Mouse (Mus musculus) 3T3-L1 (cell line): Measurements from ENCODE around the gene Crtam.
A peak's percentile ranks its signal among the peaks of the same experiment; 100 is the strongest.

Source experiments
- DNase-seq: peaks from one replicate; pipeline ENCODE4 v3.0.0-alpha.2; 2015; ENCODE audit warnings: low read depth, low spot score

The Crtam gene

DNA sequence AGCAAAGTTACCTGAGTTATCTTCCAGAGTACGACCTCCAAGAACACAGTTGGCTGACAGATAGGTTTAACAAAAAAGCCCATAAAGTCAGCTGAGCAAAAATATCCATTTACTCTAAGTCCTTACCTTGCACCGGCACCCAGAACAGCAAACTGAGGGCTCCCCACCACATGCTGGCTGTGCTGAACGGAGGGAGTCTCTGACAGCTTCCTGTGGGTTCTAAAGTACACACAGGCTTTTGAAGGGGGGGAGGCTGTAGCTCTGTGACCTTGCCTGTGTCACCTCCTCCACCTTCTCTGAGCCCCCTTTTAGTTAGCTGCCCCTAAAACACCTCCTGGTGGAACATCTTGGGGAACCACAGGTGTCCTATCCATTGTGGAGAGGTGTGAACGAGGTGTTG, at the start of gene Crtam:
Crtam (minus strand) TSS at position 214 of the 400 bp plus-strand sequence.
- DNase-seq = no peak

DNA sequence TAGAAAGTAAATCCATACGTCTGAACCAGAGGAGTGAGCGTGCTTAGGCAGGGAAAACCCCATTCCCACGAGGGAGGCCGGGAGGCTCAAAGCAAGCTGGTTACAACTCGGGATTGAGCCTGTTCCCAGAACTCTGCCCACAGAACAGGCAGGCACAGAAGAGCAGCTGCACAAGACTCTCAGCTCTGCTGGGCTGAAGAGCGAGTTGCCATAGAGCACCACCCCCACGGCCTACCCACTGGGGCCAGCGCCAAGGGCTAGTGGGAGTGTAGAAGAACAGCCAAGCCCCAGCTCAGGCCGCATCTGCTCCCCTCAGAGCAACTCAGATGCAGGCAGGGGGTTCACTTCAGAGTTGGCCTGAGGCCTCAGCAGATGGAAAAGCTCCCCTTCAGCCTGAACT, 49.7 kb upstream of the Crtam start:
- DNase-seq = peak; percentile 7

DNA sequence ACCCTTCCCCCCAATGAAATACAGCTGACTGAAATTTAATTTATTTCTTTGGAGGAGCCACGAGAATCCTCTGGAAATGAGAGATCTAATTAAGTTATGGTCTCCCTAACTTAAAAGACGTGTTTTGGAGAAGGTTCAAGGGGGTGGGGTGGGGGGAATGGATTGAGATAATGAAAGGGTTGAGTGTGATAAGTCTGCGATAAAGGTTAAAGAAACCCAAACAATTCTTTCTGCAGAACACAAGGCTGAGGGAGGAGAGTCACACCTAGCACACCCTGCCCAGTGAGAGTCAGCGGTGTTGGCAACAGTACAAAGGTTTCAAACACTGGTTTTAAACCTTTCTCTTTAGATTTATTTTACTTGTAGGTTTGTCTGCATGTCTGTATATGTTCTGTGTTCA, 49.0 kb upstream of the Crtam start:
- no peak for DNase-seq

DNA sequence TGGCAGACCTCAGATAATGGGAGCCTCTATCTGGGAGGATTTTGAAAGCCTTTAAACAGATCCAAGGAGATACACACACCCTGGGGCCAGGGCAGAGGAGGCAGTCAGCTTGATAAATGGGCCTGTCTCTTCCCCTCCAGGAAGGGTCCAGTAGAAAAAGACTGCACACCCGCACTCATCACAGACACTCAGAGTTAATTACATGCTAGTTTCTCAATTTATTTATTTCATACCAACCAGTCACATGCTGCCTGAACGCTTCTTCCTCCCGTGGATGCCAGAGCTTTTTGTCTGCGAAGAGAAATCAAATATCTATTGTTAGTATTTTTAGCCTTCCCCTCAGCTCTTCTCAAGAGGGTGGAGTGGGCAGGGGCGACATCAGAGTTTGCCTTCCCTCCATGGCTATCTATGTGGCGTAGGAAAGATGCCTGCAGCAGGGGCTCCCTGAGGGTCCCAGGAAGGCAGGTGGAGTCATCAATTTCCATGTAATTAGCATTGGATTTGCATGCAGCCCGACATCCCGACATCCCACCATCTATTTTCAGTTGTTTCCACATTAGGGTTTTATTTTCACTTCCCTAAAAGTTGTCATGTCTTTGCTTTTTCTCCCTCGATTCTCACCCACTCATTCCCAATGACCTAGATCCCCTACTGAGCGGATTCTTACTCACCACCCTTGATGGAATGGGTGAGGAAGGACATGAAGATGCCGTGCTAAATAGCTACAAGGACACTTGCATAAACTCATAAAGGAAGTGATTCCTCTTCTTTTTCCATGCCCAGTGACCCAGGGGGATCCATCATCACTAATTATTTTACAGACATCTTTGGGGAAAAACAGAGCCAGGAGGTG, 46.9 kb upstream of the Crtam start:
- no peak for DNase-seq

GRCm38 (mm10) chr9:41050331-41051079, 46.1 kb upstream of the Crtam start:
- no peak for DNase-seq

GRCm38 (mm10) chr9:41049282-41049681, 44.9 kb upstream of the Crtam start:
- no peak for DNase-seq

DNA sequence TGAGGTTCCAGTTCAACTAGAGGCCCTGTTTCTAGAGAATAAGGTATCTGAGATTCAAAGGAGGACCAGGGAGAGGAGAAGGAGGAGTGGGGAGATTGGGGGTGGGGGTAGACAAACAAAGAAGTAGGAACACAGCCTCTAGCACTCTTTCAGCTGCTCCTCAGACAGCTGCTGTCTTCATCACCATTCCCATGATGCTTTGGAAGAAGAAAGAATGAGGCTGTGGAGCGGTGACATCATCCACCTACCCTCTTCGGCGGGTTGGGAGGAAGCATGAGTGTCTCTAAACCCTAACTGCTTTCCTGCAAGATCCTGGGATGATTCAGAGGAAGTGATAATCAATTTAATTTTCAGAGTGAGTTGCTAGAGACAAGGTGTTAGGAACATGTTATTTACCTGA, 44.4 kb upstream of the Crtam start:
- no peak for DNase-seq

DNA sequence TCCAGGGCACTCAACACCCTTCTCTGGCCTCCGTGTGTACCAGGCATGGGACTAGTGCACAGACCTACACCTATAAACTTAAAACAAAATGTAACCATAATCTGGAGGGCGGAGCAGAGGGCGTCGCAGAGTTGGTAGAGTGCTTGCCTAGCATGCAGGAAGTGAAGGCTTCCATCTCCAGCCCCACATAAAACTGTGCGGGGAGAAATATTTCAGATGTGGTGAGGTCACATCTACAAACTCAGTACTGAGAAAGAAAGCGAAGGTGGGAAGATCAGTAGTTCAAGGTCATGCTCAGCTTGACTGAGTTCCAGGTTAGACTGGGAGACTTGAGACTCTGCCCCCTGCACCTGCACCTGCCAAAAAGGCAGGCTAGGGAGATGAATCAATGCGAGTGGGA, 43.8 kb upstream of the Crtam start:
- DNase-seq = no peak

- no peak for DNase-seq
Measured at GRCm38 (mm10) chr9:41047654-41048053, 43.2 kb upstream of the Crtam start.

GRCm38 (mm10) chr9:41044626-41045025, 40.2 kb upstream of the Crtam start:
- peak; percentile 82 for DNase-seq

DNA sequence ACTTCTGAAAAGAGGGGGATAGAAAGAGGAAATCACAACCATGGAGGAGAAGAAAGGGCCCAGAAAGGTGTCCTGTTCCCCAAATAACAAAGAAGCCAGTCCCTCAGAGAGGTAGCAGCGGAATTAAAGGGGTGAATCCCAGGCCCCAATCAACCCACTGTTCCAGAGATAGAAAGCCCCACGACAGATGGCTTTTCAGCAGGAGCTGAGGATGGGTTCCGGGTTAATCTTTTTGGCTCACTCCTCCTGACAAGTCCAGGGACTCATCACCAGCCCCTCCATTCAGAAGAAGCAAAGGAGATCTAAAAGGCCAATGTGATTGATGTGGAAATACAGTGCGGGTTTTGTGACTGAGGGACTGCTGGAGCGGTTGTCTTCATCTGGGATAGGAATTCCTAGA, 39.2 kb upstream of the Crtam start:
- no peak for DNase-seq

- no peak for DNase-seq
Measured at GRCm38 (mm10) chr9:41041404-41041803, 37.0 kb upstream of the Crtam start.

GRCm38 (mm10) chr9:41038150-41038664, 33.8 kb upstream of the Crtam start:
- DNase-seq = no peak

GRCm38 (mm10) chr9:41031590-41032489, 27.4 kb upstream of the Crtam start:
- DNase-seq = no peak

DNA sequence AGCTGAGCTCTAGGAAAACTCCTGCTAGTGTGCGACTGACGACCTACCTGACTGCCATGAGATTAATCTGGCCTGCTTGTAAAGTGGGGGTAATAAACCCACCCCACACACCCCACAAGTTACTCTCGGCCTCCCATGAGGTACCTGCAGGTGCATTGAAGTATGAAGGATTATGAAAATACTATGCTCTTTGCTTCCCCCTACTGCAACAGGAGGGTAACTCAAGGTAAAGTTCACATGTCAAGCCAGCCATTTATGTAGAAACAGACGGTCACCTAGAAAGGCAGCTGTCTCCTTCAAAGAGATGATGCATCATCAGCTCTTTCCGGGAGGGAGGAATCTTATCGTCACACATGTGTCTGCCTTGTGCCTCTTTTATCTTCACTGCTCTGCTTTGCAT, 25.4 kb upstream of the Crtam start:
- DNase-seq = no peak

GRCm38 (mm10) chr9:41028470-41028869, 24.0 kb upstream of the Crtam start:
- DNase-seq = peak; percentile 81

- DNase-seq = peak; percentile 66
Measured at GRCm38 (mm10) chr9:41021690-41022089, 17.3 kb upstream of the Crtam start.

DNA sequence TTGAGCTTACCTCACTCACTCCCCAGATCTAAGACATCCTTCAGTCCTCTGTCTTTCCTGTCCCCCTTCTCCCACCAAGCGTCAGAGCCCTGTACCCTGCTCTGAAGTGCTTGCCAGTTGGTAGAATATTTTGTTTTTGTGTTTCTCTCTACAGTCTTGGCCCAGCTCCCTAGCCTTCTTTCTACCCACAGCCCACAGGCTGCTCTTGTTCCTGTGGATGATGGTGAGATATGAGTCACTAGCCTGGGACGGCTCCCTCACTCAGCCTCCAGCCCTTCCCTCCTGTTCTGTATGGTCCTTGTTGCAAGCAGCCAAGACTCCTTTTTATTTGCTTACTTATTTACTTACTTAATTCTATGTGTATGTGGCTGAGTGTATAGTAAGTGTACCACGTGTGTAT, 16.1 kb upstream of the Crtam start:
- peak; percentile 76 for DNase-seq

DNA sequence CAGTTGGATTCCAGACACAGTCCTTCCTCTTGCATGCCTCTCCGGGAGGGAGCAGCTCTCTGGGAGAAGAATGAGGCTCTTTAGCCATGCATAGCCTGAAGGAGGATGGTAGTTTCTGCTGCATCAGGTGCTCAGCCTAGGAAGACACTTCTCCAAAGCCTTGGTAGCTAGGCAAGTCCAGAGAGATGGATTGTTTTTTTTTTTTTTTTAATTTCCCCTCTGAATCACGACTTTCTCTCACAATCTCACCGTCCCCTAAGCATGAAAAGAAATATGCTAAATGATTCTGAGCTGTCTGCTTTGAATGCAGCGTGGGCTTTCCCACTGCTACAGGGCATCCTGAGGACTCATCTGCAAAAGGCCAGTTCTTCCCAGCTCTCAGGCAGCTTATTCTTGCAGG, 10.1 kb upstream of the Crtam start:
- DNase-seq = no peak

GRCm38 (mm10) chr9:41012456-41012855, 8.0 kb upstream of the Crtam start:
- DNase-seq = no peak

DNA sequence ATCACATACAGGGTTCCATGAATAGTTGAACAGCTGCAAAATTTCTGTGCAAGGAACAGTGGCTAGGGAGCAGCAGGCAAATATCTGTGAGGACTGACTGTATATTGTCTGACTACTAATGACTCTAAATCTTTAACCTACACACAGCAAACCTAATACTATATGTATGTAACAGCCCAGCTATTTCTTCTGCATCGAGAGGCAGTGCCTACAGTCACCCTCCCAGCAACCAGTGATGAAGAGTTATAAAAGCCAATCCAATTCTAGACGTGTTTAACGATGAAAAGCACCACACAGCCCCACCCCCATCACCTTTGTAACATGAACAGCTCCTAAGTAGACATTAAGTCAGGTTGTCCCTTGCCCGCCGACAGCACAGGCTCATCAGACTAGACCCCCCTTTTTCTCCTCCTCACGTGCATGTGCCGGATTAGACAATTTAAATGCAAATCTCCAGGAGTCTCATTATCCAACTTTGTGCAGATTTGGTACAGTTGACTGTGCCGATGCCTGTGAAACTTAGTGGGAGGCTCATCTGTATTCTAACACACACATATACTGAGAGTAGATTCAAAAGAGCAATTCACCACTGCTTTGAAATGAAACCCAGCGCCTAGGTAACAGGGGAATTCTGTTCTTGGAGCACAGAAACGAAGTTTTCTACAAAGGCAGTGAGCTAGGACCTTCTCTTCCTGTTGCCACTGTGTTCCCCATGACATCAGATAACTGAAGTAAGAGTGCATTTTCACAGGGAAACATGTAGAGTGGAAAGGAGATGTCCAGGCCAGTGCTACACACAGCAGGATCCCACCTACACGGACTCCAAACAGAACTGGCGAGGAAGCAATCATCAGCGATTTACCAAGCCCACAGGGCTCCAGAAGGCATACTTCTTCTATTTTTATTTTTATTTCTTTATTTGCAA, 7.3 kb upstream of the Crtam start:
- no peak for DNase-seq
